Mouse (Mus musculus): ENCODE results near the gene Duox1. TPM values are rescaled to one million over a fixed set of nuclear protein-coding genes. Genes with fewer than 3 reads are reported as not detected.
"Not testable (repeated sequence)": the region's sequence is repeated elsewhere in the genome, so short reads cannot be mapped to it uniquely, and the experiment has no call there.

The Duox1 gene
- polyA plus RNA-seq, 1 experiment, result 0.05 TPM

- 30% methylated on average over 3 of the region's 3 CpGs for WGBS
- no peaks in the 10 kb centered on the region; the same call in 1 of the 2 replicates for H3K27me3 ChIP-seq (ENCODE audit: control insufficient read depth, insufficient read depth, low read length)
- no peak for DNase-seq
- H3K27ac ChIP-seq (ENCODE audit: insufficient read depth, low read length), result no peak overlapping the region
- TF ChIP-seq POLR2A (IDR thresholded peaks at IDR 0.05; ENCODE audit: borderline replicate concordance, insufficient read depth, low read length), result no peak
- no peak for TF ChIP-seq CTCF (IDR thresholded peaks at IDR 0.05; ENCODE audit: borderline replicate concordance, insufficient read depth, low read depth, low read length)
- H3K4me1 ChIP-seq (ENCODE audit: control insufficient read depth, insufficient read depth, low read length), result no peaks in the 10 kb centered on the region
- H3K4me3 ChIP-seq (replicated peaks; ENCODE audit: insufficient read depth, low read depth, low read length), result no peak overlapping the region
These were observed 18.7 kb downstream of the Duox1 start for GRCm38 (mm10) chr2:122334170-122334569.

DNA sequence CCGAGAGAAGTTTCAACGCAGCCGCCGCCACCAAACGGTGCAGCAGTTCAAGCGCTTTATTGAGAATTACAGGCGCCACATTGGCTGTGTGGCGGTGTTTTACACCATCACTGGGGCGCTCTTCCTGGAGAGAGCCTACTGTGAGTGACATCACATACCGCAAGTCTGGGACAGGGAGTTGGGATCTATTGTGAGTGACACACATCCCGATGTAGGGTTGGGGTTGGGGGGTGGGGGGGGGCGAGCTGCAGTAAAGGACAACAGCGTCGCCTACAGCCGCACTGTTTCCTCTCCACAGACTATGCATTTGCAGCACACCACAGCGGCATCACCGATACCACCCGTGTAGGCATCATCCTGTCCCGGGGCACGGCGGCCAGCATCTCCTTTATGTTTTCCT is 21.8 kb downstream of the Duox1 start:
- Histone ChIP-seq H3K4me3 (replicated peaks; ENCODE audit: insufficient read depth, low read depth, low read length) (peak overlapping the region; percentile 37), H3K4me1 (ENCODE audit: control insufficient read depth, insufficient read depth, low read length) (no peaks in the 10 kb centered on the region), H3K27me3 (ENCODE audit: control insufficient read depth, insufficient read depth, low read length) (no peaks in the 10 kb centered on the region; the same call in 1 of the 2 replicates), H3K27ac (ENCODE audit: insufficient read depth, low read length) (no peak overlapping the region)
- TF ChIP-seq POLR2A (IDR thresholded peaks at IDR 0.05; ENCODE audit: borderline replicate concordance, insufficient read depth, low read length), result no peak
- TF ChIP-seq CTCF (IDR thresholded peaks at IDR 0.05; ENCODE audit: borderline replicate concordance, insufficient read depth, low read depth, low read length), result no peak
- no peak for DNase-seq
- 66% methylated on average over 21 of the region's 21 CpGs for WGBS

DNA sequence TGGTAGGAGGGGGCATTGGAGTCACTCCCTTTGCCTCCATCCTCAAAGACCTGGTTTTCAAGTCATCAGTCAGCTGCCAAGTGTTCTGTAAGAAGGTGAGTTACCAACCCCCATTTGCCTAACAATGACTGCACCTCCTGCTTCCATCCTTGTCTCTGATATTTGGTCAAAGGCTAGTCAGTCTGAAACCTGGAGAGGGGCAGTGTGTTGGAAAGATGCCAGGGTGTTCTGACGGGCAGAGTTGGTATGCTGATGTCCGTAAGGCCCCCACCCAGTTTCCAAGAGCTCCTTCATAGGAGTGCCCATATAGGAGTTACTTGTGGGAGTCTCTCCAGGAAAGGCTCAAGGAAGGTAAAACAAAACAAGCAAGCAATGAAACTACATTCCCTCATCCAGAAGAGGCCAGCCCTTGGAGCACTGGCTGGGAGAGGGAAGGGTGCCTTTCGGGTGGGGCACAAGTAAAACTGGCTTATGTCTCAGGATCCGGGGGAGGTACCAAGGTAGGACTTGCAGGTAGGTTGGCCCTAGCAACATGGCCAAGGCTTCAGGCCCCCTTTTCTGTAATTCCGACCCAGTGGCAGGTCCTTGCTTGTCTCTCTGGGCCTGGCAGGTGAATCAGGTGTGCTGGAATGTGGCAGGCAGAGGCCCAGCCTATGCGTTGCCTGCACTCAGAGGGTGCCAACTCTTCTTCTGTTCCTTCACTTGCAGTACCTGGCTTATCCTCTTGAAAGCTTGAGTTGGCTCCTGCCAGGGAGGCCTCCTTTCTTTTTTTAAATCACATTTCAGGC is 29.8 kb downstream of the Duox1 start:
- H3K27me3 ChIP-seq (ENCODE audit: control insufficient read depth, insufficient read depth, low read length), result no peaks in the 10 kb centered on the region
- H3K4me3 ChIP-seq (replicated peaks; ENCODE audit: insufficient read depth, low read depth, low read length), result no peak overlapping the region
- H3K27ac ChIP-seq (ENCODE audit: insufficient read depth, low read length), result 0 out of 2 replicates have a peak overlapping the region, but pooled peaks have one; percentile 9
- WGBS, result 44% methylated on average over 6 of the region's 6 CpGs
- peaks cover 37% of the 10 kb centered on the region for H3K4me1 ChIP-seq (ENCODE audit: control insufficient read depth, insufficient read depth, low read length)
- DNase-seq, result peak; percentile 49 to 54
- TF ChIP-seq CTCF (IDR thresholded peaks at IDR 0.05; ENCODE audit: borderline replicate concordance, insufficient read depth, low read depth, low read length) (peak; percentile 24; the same call in 1 of the 2 replicates), POLR2A (IDR thresholded peaks at IDR 0.05; ENCODE audit: borderline replicate concordance, insufficient read depth, low read length) (no peak)

DNA sequence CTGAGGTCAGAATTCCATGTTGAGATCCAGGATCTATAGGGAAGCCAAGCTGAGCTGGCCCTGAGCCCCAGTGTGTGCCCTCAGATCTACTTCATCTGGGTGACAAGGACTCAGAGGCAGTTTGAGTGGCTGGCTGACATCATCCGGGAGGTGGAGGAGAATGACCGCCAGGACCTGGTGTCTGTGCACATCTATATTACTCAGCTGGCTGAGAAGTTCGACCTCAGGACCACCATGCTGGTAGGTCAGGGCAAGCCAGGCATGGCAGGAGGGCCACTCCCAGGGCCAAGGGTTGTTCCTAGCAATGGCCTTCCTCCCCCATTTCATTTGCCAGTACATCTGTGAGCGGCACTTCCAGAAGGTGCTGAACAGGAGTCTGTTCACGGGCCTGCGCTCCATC is 30.7 kb downstream of the Duox1 start:
- DNase-seq, result peak; percentile 42 to 49
- H3K4me1 ChIP-seq (ENCODE audit: control insufficient read depth, insufficient read depth, low read length), result peaks cover 41% of the 10 kb centered on the region
- H3K27me3 ChIP-seq (ENCODE audit: control insufficient read depth, insufficient read depth, low read length); H3K27ac ChIP-seq (ENCODE audit: insufficient read depth, low read length); H3K4me3 ChIP-seq (replicated peaks; ENCODE audit: insufficient read depth, low read depth, low read length): not testable (repeated sequence)
- WGBS, result 31% methylated on average over 6 of the region's 6 CpGs
- peak; percentile 22; the same call in 1 of the 2 replicates for TF ChIP-seq POLR2A (IDR thresholded peaks at IDR 0.05; ENCODE audit: borderline replicate concordance, insufficient read depth, low read length)

DNA sequence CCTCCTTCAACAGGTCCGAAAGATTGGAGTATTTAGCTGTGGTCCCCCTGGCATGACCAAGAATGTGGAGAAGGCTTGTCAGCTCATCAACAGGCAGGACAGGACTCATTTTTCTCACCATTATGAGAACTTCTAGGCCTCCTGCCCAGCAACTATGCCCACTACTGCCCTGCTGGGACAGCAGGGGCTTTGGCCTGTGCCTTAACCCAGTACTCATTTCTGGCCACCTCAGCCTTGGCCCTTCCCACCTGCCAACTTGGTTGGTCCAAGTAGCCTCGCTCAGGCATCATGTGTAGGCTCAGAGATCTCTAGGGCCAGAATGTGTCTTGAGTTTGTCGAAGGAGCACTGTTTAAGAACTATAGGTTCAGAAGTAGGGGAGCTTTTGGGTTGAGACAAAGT is 31.8 kb downstream of the Duox1 start:
- H3K27me3 ChIP-seq (ENCODE audit: control insufficient read depth, insufficient read depth, low read length), result no peaks in the 10 kb centered on the region
- 0 out of 2 replicates have a peak overlapping the region, but pooled peaks have one; percentile 8 for H3K27ac ChIP-seq (ENCODE audit: insufficient read depth, low read length)
- H3K4me1 ChIP-seq (ENCODE audit: control insufficient read depth, insufficient read depth, low read length), result peaks cover 52% of the 10 kb centered on the region
- H3K4me3 ChIP-seq (replicated peaks; ENCODE audit: insufficient read depth, low read depth, low read length), result no peak overlapping the region
- peak; percentile 36 to 38 for DNase-seq
- WGBS, result 47% methylated on average over 3 of the region's 3 CpGs
- no peak for TF ChIP-seq CTCF (IDR thresholded peaks at IDR 0.05; ENCODE audit: borderline replicate concordance, insufficient read depth, low read depth, low read length)
- TF ChIP-seq POLR2A (IDR thresholded peaks at IDR 0.05; ENCODE audit: borderline replicate concordance, insufficient read depth, low read length), result peak; percentile 19; the same call in 1 of the 2 replicates

DNA sequence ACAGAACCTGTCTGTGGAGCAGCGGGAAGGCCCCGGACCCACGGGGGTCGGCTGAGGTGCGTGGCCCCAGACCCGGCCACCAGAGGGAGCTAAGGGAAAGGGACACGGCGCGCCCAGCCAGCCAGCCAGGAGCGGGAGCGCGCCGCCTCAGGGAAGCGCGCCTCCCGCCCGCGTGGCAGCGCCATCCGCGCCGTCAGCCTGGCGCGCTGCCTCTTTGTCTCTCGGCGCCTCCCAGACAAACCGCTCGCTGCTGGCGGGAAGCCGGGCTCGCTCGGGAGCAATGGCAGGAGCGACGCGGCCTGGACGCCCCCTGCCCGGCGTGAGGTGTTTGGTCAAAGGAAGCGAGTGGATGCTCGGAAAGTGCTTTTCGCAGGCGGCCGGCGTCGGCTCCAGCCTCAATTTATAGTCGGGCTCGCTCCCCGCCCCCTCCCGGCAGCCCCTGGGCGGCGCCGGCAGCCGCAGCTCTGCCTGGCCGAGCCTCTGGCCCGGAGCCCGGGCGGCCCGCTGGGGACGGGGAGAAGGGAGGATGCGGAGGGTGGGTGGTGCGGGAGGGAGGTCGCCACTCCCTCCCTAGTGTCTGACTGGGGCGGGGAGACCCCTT is 33.2 kb downstream of the Duox1 start:
- Histone ChIP-seq H3K27me3 (ENCODE audit: control insufficient read depth, insufficient read depth, low read length) (no peaks in the 10 kb centered on the region), H3K4me3 (replicated peaks; ENCODE audit: insufficient read depth, low read depth, low read length) (peak overlapping the region; percentile 45), H3K4me1 (ENCODE audit: control insufficient read depth, insufficient read depth, low read length) (peaks cover 60% of the 10 kb centered on the region), H3K27ac (ENCODE audit: insufficient read depth, low read length) (peak overlapping the region; percentile 88)
- TF ChIP-seq CTCF (IDR thresholded peaks at IDR 0.05; ENCODE audit: borderline replicate concordance, insufficient read depth, low read depth, low read length) (peak; percentile 74), POLR2A (IDR thresholded peaks at IDR 0.05; ENCODE audit: borderline replicate concordance, insufficient read depth, low read length) (no peak)
- 1% methylated on average over 63 of the region's 63 CpGs for WGBS
- DNase-seq, result peak; percentile 92 to 94

DNA sequence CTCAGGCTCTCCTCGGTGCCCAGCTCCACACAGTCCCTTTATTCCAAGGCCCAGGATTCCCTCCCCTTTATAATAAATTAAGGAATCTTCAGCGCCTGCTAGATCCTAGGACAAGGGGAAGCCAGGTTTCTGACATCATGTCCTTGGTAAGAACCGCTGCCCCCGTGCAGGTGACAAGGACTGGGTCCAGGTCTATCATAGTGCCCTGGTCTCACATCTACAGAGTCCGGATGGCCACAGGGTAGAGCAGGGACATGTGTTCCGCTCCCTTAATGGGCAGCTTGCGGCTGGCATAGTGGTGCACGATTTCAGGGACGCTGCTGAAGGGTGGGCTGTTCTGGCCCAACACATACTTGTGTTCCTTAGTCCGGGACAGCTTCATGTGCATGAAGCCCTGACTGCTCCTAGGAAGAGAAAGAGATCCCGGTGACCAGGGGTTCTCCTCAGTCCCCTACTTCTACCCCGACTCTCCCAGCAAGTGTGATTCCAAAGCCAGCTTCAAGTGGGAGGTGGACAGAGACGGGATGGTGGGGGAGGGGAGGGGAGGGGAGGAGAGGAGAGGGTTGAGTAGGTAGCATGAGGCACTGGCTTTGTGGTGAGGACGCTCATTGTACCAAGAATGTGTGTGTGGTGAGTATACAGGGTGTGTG is 33.8 kb downstream of the Duox1 start:
- Histone ChIP-seq H3K4me3 (replicated peaks; ENCODE audit: insufficient read depth, low read depth, low read length) (peak overlapping the region; percentile 35), H3K27me3 (ENCODE audit: control insufficient read depth, insufficient read depth, low read length) (no peaks in the 10 kb centered on the region), H3K4me1 (ENCODE audit: control insufficient read depth, insufficient read depth, low read length) (peaks cover 66% of the 10 kb centered on the region), H3K27ac (ENCODE audit: insufficient read depth, low read length) (peak overlapping the region; percentile 88)
- no peak for DNase-seq
- TF ChIP-seq CTCF (IDR thresholded peaks at IDR 0.05; ENCODE audit: borderline replicate concordance, insufficient read depth, low read depth, low read length), result no peak
- 8% methylated on average over 14 of the region's 14 CpGs for WGBS
